Mouse (Mus musculus) neural tube, embryonic 12.5 days (tissue): ENCODE data around the gene Tapbp. TPM values are rescaled to one million over a fixed set of nuclear protein-coding genes. Genes with fewer than 3 reads are reported as not detected.

ENCODE experiments used
- ATAC-seq: fragments of 200-750 bp; cut with Nextera tagmentation; 2 replicates; pipeline ENCODE4 v1.8.0; 2017; ENCODE audit warnings: low read depth, mild to moderate bottlenecking, moderate TSS enrichment, moderate library complexity; ENCODE audit not compliant: low FRiP score
- H3K27ac ChIP-seq: fragments of 300-500 bp; sonication (generic); 2 replicates; pipeline ENCODE4 v1.5.1; 2016
- H3K27me3 ChIP-seq: fragments of 300-500 bp; sonication (generic); replicated peaks from 2 replicates; pipeline ENCODE4 v1.6.1; 2016; ENCODE audit warnings: mild to moderate bottlenecking
- H3K36me3 ChIP-seq: fragments of 300-500 bp; sonication (generic); 2 replicates; pipeline ENCODE4 v1.6.1; 2016; ENCODE audit warnings: mild to moderate bottlenecking
- H3K4me1 ChIP-seq: fragments of 300-500 bp; sonication (generic); 2 replicates; pipeline ENCODE4 v1.6.1; 2016
- H3K4me2 ChIP-seq: fragments of 300-500 bp; sonication (generic); replicated peaks from 2 replicates; pipeline ENCODE4 v1.6.1; 2016; ENCODE audit warnings: mild to moderate bottlenecking
- H3K4me3 ChIP-seq: fragments of 300-500 bp; sonication (generic); 2 replicates; pipeline ENCODE4 v1.5.1; 2016
- H3K9ac ChIP-seq: fragments of 300-500 bp; sonication (generic); 2 replicates; pipeline ENCODE4 v1.6.1; 2016; ENCODE audit warnings: mild to moderate bottlenecking
- H3K9me3 ChIP-seq: fragments of 300-500 bp; sonication (generic); 2 replicates; pipeline ENCODE4 v1.6.1; 2016; ENCODE audit warnings: mild to moderate bottlenecking
- WGBS: fragments of 180-500 bp; shearing (Covaris S2); methylation state at CpG from one replicate; pipeline ENCODE4 v1.1.7; 2016; 5-methylcytosine and 5-hydroxymethylcytosine counted together
- polyA plus RNA-seq: library from polyadenylated mRNA; unstranded; fragments of >200 nt; fragmentation: Nextera tagmentation; extraction: Ambion mirVana; gene quantifications from 2 replicates; pipeline ENCODE4 v1.2.1, GENCODE M21; 2016

The Tapbp gene
- polyA plus RNA-seq, 1 experiment from 2014 or later = 23.6 TPM

DNA sequence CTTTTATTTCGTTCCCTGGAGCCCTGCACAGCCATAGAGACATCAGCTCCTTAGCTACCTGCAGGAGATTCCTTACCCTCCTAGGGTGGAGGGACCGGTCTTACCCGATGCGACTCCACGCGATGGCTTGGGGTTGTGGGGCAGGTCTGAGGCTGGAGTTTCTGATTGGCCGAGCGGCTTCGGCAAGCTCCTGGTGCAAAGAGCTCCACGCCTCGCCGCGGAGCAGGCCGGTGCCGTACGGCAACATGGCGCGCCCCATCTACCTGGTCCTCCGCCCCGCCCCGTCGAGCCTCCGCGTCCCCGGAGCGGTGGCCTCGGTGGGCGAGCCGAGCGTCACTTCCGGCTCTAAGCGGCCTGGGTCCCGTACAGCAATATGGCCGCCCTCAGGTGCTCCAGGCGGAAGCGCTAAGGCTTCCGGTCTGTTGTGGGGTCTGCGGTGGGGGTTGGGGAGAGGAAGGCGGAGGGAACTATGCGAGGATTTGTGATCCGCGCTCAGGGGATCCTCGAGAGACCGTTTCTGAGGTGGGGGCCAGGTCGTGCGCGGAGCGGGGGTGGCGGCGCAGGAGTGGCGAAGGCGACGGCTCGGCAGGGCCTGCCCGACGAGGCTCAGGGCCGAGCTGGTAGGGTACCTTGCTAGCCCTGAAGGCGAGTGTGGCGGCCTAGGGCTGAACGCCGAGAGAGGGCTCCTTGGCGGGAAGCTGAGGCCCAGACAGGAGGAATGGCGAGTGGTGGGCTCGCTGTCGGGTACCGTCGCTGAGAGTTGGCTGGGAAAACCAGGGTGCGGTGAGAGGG lies 6.4 kb upstream of the Tapbp start, which contains the start of gene Daxx:
Gene Daxx (plus strand): TSS at position 338 of the 792 bp plus-strand sequence.
- WGBS = under 1% methylated on average over 68 of the region's 68 CpGs
- Histone ChIP-seq H3K9ac (peak within 1 kb of the TSS; percentile 88), H3K4me1 (peaks cover 22% of the 10 kb centered on the region), H3K4me2 (peak within 1 kb of the TSS; percentile 96), H3K27ac (peak within 1 kb of the TSS; percentile 59), H3K4me3 (peak within 1 kb of the TSS; percentile 84), H3K36me3 (peaks cover 37% of the 10 kb centered on the region), H3K9me3 (no peaks in the 10 kb centered on the region), H3K27me3 (no peaks in the 10 kb centered on the region)
- peak; percentile 96 for ATAC-seq

DNA sequence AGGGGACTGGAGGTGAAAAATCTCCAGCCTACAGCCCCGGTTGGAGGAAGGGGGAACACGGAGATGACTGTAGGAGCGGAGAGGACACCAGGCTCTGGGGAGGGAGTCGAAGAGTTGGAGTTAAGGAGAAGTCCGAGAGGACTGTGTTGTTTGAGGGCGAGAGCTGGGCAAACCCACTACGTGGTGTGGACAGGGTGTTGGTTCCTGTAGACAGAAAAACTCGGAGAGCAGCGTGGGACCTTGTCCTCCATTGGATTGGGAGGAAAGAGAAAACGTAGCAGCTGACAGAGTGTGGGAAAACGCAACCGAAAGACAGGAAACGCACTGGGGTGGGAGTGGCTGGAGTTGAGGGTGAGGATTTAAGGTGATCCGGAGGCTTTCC lies 5.8 kb upstream of the Tapbp start:
- WGBS = under 1% methylated on average over 14 of the region's 14 CpGs
- H3K9ac ChIP-seq = peak overlapping the region; percentile 88
- H3K9me3 ChIP-seq = no peaks in the 10 kb centered on the region
- peak overlapping the region; percentile 84 for H3K4me3 ChIP-seq
- H3K27me3 ChIP-seq = no peaks in the 10 kb centered on the region
- peaks cover 26% of the 10 kb centered on the region for H3K4me1 ChIP-seq
- peak overlapping the region; percentile 59; the same call in 1 of the 2 replicates for H3K27ac ChIP-seq
- peaks cover 42% of the 10 kb centered on the region for H3K36me3 ChIP-seq
- ATAC-seq = peak; percentile 7; the same call in 1 of the 2 replicates
- H3K4me2 ChIP-seq = peak overlapping the region; percentile 96

DNA sequence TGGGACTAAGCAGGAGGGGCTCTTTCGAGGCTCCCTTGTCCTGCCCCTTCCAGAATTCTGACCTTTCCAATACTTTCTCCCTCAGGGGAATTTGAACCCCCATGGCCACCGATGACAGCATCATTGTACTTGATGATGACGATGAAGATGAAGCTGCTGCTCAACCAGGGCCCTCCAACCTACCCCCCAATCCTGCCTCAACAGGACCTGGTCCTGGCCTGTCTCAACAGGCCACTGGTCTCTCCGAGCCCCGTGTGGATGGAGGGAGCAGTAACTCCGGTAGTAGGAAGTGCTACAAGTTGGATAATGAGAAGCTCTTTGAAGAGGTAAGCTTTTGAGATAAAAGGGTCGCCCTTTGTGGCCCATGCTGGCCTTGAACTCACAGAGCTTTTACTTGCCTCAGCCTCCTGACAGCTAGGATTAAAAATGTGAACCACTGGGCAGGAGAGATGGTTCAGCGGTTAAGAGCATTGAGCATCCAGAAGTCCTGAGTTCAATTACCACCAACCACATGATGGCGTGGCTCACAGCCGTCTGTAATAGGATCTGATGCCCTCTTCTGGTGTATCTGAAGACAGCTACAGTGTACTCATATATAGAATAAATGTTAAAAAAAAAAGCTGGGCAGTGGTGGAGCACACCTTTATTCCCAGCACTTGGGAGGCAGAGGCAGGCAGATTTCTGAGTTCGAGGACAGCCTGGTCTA lies 5.2 kb upstream of the Tapbp start:
- 59% methylated on average over 11 of the region's 11 CpGs for WGBS
- Histone ChIP-seq H3K4me2 (peak overlapping the region; percentile 96), H3K4me1 (peaks cover 31% of the 10 kb centered on the region), H3K36me3 (peaks cover 45% of the 10 kb centered on the region), H3K9ac (peak overlapping the region; percentile 88), H3K9me3 (no peaks in the 10 kb centered on the region), H3K27ac (no peak overlapping the region), H3K27me3 (no peaks in the 10 kb centered on the region), H3K4me3 (peak overlapping the region; percentile 84)
- no peak for ATAC-seq

DNA sequence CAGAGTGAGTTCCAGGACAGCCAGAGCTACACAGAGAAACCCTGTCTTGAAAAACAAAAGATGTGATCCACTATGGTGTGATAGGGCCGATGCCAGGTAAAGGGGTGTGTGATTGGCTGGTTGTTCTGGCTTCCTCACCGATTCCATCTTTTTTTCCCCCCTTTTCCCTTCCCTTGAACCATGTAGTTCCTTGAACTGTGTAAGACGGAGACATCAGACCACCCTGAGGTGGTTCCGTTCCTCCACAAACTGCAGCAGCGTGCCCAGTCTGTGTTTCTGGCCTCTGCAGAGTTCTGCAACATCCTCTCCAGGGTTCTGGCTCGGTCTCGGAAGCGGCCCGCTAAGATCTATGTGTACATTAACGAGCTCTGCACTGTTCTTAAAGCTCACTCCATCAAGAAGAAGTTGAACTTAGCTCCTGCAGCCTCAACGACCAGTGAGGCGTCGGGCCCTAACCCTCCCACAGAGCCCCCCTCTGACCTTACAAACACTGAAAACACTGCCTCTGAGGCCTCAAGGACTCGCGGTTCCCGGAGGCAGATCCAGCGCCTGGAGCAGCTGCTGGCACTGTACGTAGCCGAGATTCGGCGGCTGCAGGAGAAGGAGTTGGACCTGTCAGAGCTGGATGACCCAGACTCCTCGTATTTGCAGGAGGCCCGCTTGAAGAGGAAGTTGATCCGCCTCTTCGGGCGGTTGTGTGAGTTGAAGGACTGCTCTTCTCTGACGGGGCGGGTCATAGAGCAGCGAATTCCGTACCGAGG lies 4.5 kb upstream of the Tapbp start:
- H3K4me1 ChIP-seq = peaks cover 31% of the 10 kb centered on the region
- H3K27me3 ChIP-seq = no peaks in the 10 kb centered on the region
- no peak overlapping the region for H3K4me3 ChIP-seq
- H3K36me3 ChIP-seq = peaks cover 45% of the 10 kb centered on the region
- no peak overlapping the region for H3K27ac ChIP-seq
- H3K9me3 ChIP-seq = no peaks in the 10 kb centered on the region
- ATAC-seq = no peak
- H3K9ac ChIP-seq = no peak overlapping the region
- WGBS = 92% methylated on average over 31 of the region's 31 CpGs
- H3K4me2 ChIP-seq = no peak overlapping the region

DNA sequence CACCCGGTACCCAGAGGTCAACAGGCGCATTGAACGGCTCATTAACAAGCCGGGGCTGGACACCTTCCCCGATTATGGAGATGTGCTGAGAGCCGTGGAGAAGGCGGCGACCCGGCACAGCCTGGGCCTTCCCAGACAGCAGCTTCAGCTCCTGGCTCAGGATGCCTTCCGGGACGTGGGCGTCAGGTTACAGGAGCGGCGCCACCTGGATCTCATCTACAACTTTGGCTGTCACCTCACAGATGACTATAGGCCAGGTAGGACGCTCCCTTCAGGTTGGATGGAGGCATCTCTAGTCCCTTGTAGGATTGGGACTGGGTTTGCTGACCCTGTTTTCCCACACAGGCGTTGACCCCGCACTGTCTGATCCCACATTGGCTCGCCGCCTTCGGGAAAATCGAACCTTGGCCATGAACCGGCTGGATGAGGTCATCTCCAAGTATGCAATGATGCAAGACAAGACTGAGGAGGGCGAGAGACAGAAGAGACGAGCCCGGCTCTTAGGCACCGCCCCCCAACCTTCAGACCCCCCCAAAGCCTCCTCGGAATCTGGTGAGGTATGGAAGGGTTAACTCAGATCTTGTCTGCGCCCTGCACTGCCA lies 3.8 kb upstream of the Tapbp start:
- Histone ChIP-seq H3K4me1 (peaks cover 34% of the 10 kb centered on the region), H3K36me3 (peaks cover 45% of the 10 kb centered on the region), H3K4me3 (no peak overlapping the region), H3K9me3 (no peaks in the 10 kb centered on the region), H3K27ac (no peak overlapping the region), H3K27me3 (no peaks in the 10 kb centered on the region), H3K4me2 (no peak overlapping the region), H3K9ac (no peak overlapping the region)
- ATAC-seq = no peak
- WGBS = 92% methylated on average over 28 of the region's 28 CpGs

DNA sequence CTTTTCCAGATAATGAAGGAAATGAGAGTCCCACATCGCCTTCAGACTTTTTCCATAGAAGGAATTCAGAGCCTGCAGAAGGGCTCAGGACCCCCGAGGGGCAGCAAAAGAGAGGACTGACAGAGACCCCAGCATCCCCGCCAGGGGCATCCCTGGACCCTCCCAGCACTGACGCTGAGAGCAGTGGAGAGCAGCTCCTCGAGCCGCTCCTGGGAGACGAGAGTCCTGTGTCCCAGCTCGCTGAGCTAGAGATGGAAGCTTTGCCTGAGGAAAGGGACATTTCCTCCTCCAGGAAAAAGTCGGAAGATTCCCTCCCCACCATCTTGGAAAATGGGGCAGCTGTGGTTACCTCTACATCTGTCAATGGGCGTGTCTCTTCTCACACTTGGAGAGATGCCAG lies 2.4 kb upstream of the Tapbp start:
- no peak for ATAC-seq
- 91% methylated on average over 10 of the region's 10 CpGs for WGBS
- H3K4me1 ChIP-seq = peaks cover 33% of the 10 kb centered on the region

DNA sequence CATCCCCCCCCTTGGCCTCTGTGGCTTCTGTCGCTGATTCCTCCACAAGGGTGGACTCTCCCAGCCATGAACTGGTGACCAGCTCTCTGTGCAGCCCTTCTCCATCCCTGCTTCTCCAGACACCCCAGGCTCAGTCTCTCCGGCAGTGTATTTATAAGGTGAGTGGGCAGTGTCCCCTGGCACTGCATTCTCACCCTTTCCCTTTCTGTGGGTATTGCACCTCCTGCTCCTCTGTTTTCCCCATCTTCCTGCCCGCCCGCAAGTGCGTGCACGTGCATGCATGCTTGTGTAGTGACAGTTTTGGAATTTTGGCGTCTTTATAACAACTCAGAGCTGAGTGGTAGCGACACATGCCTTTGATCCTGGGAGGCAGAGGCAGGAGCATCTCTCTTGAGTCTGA lies 1.8 kb upstream of the Tapbp start:
- Histone ChIP-seq H3K4me1 (peaks cover 35% of the 10 kb centered on the region), H3K9ac (no peak overlapping the region), H3K27me3 (no peaks in the 10 kb centered on the region), H3K4me2 (no peak overlapping the region), H3K27ac (no peak overlapping the region), H3K36me3 (peaks cover 50% of the 10 kb centered on the region), H3K4me3 (no peak overlapping the region), H3K9me3 (no peaks in the 10 kb centered on the region)
- 97% methylated on average over 8 of the region's 8 CpGs for WGBS
- no peak for ATAC-seq

More for the DNA sequence above, 2.4 kb upstream of the Tapbp start:
- Histone ChIP-seq H3K36me3 (peaks cover 50% of the 10 kb centered on the region), H3K9ac (no peak overlapping the region), H3K27me3 (no peaks in the 10 kb centered on the region), H3K4me3 (no peak overlapping the region), H3K9me3 (no peaks in the 10 kb centered on the region), H3K4me2 (no peak overlapping the region), H3K27ac (no peak overlapping the region)

DNA sequence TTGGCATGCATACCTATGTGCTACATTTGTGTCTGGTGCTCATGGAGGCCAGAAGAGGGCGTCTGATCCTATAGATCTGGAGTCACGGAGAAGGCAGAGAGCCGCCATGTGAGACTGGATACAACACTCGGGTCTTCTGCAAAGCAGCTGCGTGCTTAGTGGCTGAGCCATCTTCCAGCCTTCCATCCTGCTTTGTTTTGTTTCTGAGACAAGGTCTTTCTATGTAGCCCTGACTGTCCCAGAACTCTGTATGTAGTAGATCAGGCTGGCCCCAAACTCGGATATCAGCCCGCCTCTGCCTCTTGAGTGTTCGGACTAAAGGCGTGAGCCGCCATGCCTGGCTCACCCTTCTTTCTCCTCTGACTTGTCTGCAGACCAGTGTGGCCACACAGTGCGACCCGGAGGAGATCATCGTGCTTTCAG lies 719 bp upstream of the Tapbp start:
- no peak overlapping the region for H3K27ac ChIP-seq
- WGBS = 70% methylated on average over 13 of the region's 13 CpGs
- no peak overlapping the region for H3K9ac ChIP-seq

DNA sequence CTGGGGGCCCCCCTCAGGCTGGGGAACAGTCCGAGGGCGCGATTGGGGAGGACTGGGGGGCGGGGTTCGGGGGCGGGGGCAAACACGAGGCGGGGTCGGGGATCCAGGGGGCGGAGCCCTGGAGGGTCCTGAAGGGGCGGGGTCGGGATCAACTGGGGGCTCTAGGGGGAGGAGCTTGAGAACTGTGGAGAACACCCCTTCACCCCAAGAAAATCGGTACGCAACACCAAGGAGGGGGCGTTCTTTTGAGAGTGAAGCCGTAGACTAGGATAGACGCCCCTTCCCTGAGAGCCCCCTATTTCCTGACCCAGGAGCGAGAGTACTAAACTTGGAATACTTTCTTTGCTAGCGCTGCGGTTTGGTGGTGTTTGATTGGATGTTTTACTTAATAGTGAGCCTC lies 595 bp downstream of the Tapbp start:
- Histone ChIP-seq H3K27ac (peak overlapping the region; percentile 53; the same call in 1 of the 2 replicates), H3K4me1 (peaks cover 38% of the 10 kb centered on the region), H3K9me3 (no peaks in the 10 kb centered on the region), H3K4me2 (peak overlapping the region; percentile 67), H3K9ac (peak overlapping the region; percentile 62), H3K27me3 (no peaks in the 10 kb centered on the region), H3K4me3 (peak overlapping the region; percentile 59), H3K36me3 (peaks cover 41% of the 10 kb centered on the region)
- 4% methylated on average over 20 of the region's 20 CpGs for WGBS
- peak; percentile 18 for ATAC-seq

More for the DNA sequence above, 719 bp upstream of the Tapbp start:
- Histone ChIP-seq H3K36me3 (peaks cover 50% of the 10 kb centered on the region), H3K4me1 (peaks cover 42% of the 10 kb centered on the region), H3K4me2 (peak overlapping the region; percentile 67), H3K4me3 (no peak overlapping the region), H3K27me3 (no peaks in the 10 kb centered on the region), H3K9me3 (no peaks in the 10 kb centered on the region)
- no peak for ATAC-seq

DNA sequence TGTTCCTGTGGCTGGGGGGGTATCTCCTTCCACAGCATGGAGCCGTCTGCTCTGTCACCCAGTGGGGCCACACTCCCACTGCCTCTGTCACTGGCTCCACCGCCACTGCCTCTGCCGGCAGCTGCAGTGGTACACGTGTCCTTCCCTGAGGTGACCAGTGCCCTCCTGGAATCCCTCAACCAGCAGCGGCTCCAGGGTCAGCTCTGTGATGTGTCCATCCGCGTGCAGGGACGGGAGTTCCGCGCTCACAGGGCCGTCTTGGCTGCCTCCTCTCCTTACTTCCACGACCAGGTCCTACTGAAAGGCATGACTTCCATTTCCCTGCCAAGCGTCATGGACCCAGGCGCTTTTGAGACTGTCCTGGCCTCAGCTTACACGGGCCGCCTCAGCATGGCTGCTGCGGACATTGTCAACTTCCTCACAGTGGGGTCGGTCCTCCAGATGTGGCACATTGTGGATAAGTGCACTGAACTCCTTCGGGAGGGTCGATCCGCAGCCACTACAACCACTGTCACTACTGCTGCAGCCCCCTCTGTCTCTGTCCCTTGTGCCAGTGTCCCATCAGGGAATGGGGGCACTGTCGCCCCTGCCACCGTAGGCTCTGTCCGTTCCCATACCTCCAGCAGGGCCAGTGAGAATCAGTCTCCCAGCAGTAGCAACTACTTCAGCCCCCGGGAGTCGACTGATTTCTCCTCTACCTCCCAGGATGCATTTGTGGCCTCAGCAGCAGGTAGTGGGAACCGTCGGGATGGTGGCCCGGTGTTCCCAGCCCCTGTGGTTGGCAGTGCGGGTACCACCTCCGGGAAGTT lies 1.4 kb downstream of the Tapbp start:
- no peak for ATAC-seq
- Histone ChIP-seq H3K27me3 (no peaks in the 10 kb centered on the region), H3K36me3 (peaks cover 34% of the 10 kb centered on the region), H3K9ac (peak overlapping the region; percentile 62; the same call in 1 of the 2 replicates), H3K9me3 (no peaks in the 10 kb centered on the region), H3K27ac (no peak overlapping the region), H3K4me3 (peak overlapping the region; percentile 59), H3K4me2 (peak overlapping the region; percentile 67), H3K4me1 (peaks cover 38% of the 10 kb centered on the region)
- WGBS = 76% methylated on average over 31 of the region's 31 CpGs

DNA sequence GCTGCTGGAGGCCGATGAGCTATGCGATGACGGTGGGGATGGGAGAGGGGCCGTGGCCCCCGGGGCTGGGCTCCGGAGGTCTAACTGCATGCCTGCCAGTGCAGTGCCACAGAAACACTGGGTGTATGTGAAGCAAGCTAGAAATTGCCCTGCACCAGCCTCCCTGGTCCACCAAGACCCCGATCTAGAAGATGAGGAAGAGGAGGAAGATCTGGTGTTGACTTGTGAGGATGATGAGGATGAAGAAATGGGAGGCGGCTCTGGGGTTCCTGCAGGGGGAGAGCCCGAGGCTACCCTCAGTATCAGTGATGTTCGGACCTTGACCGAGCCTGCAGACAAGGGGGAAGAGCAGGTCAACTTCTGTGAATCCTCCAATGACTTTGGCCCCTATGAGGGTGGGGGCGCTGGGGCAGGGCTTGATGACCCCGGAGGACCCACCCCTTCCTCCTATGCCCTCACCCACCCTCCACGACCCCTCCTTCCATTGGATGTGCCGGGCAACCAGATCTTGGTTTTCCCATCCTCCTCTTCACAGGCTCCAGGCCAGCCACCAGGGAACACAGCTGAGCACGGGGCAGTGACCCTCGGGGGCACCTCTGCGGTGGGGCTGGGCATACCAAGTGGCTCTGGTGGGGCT lies 2.1 kb downstream of the Tapbp start:
- peak overlapping the region; percentile 88 for H3K4me2 ChIP-seq
- H3K36me3 ChIP-seq = peaks cover 27% of the 10 kb centered on the region
- H3K27me3 ChIP-seq = no peaks in the 10 kb centered on the region
- no peak overlapping the region for H3K9ac ChIP-seq
- H3K9me3 ChIP-seq = no peaks in the 10 kb centered on the region
- ATAC-seq = no peak
- H3K4me3 ChIP-seq = no peak overlapping the region
- H3K27ac ChIP-seq = no peak overlapping the region
- WGBS = 89% methylated on average over 18 of the region's 18 CpGs
- peaks cover 38% of the 10 kb centered on the region for H3K4me1 ChIP-seq
